Mouse (Mus musculus) T-helper 1 cell (primary cell): Measurements from ENCODE around the gene Gm17334.

Experiments used
- in situ Hi-C: fragments of 300-600 bp; cut with MboI, MseI; formaldehyde crosslinking; loops from one replicate; pipeline ENCODE4 v1.15.1; 2025; ENCODE audit warnings: high pct_unique_total_duplicates

Gm17334 gene

GRCm38 (mm10) chr11:53797386-53797920, 24.5 kb upstream of the Gm17334 start:
- in situ Hi-C loops = no loop called here

DNA sequence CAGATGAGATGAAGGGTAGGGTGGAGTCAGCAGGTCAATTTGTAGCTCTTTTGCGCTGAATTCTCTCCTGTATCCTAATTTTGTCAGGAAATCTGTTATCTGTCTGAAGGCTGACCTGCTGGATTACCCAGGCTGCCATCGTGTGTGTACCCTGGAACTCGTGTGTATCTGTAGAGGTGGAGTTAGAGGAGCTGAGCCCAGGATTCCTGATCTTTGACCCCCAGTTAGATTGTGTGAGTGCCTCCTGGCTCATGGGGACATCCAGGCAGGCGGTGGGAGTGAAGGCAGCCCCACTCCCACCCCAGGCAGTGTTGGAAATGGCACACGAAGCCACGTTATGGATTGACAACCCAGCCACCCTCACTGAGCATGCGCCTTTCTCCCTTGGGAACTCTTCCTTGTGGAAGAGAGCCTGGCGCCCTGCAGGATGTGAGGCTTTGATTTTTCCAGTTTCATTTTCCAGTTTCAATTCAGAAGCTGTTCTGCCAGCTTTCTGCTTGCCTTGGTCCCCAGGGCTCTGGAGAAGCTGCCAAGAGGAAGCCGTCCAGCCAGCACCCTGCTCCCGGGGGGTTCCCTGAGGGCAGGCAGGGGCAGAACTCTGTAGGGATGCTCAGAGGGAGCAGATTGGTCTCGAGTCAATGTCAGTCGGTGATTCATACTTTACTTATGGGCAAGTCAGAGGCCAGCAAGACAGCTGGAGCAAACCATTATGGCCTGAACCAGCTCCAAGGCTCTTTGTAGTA, 23.6 kb upstream of the Gm17334 start:
- in situ Hi-C loops = no loop called here

- in situ Hi-C loops = no loop called here
Observed at GRCm38 (mm10) chr11:53795813-53796212, 22.8 kb upstream of the Gm17334 start.

- in situ Hi-C loops = no loop called here
Observed at GRCm38 (mm10) chr11:53794671-53795557, 21.9 kb upstream of the Gm17334 start.

- in situ Hi-C loops = no loop called here
Observed at GRCm38 (mm10) chr11:53794015-53794414, 21.0 kb upstream of the Gm17334 start.

GRCm38 (mm10) chr11:53792986-53793385, 20.0 kb upstream of the Gm17334 start:
- in situ Hi-C loops = no loop called here

GRCm38 (mm10) chr11:53789277-53789676, 16.3 kb upstream of the Gm17334 start:
- in situ Hi-C loops = no loop called here

DNA sequence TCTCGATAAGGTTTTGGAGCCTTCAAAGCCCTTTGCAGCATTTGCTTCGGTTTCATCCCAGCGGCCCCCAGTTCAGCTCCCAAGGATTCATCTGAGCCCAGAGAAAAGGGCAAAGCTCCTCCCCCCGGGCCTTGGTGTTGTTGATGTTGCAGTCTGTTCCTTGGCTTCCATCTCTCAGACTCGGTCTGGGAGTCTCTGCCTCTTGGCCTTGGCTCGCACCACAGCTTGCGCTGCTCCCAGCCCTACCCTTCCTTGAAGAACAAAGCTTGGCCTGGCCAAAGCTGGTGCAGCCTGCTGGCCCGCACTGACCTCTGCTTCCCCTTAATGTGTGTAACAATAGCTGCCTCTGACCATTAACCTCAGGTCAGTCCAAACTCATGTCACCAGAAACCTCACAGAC, 15.2 kb upstream of the Gm17334 start:
- in situ Hi-C loops = no loop called here

GRCm38 (mm10) chr11:53786058-53787031, 13.4 kb upstream of the Gm17334 start:
- in situ Hi-C loops = no loop called here

GRCm38 (mm10) chr11:53785311-53785936, 12.4 kb upstream of the Gm17334 start:
- in situ Hi-C loops = no loop called here

DNA sequence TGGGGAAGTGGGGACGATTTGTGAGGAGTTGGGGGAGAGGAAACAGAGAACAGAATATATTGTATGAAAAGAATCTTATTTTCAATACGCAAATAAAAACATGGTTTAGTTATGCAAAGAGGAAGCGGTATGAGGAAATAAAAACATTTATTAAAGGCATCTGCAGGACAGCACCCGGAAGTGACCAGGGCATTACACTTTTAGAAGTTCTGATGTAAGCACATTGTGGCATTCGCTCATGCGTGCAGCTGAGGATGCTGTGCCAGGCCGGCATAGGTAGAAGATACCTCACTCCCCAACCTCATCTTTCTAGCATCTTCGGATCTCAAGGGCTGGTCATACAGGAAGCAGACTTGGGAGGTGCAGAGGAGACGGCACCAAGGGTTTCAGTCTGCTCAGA, 10.3 kb upstream of the Gm17334 start:
- in situ Hi-C loops = no loop called here

DNA sequence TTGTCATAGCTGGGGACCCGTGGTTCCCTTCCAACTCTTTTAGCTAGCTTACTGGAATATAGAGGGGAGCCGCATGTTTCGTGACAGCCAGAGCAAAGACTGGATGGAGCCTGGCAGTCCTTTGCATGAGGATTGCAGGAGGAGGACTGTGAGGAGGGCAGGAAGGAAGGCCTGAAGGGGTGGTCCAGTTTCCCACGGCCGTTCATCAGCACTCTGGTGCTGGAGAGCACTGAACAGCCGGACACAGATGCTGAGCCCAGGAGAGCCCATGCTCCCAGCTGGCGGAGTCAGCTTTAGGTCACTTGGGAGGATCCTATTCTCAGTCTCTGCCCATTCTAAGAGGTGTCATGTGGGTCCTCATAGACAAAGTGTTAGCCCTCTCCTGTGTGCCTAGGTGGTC, 9.0 kb upstream of the Gm17334 start:
- in situ Hi-C loops = no loop called here

DNA sequence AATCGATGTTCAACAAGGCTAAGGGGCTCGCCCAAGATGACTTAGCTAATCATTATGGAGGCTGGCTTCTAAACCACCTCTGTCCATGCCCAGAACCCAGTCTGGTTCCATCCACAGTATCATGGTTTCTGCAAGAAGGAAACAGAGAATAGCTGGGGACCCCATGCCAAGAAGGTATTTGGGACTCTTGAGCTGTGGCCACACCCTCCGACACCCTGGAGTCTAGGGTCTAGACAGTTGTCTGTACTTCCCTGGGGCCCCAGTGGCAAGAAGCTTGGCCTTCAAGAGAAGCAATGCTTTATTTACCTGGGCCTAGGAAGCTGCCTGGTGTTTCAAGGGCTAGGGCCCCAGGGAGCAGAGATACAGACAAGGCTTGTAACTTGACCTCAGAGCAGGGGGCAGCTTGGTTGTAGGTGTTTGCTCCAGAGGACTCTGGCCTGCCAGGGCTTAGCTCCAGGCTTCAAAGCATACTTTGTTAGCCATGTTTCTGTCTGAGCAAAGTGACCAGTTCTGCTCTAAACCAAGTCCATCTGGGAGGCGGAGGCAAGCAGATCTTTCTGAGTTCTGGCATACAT, 8.3 kb upstream of the Gm17334 start:
- in situ Hi-C loops = no loop called here

GRCm38 (mm10) chr11:53780262-53780661, 7.3 kb upstream of the Gm17334 start:
- in situ Hi-C loops = no loop called here

DNA sequence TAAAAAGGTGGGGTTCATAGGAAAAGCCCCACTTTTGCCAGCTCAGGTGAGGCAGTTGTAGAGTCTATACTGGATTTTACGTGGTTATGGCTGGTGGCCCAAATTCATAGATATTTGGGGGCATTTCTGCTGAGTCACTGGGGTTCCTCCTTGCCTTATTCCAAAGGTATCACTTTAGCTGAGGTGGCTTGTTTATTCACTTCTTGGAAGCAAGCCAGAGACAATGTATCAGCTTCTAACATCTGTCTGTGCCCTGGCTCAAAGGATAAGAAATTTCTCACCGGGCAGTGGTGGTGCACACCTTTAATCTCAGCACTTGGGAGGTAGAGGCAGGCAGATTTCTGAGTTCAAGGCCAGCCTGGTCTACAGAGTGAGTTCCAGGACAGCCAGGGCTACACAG, 6.8 kb upstream of the Gm17334 start:
- in situ Hi-C loops = no loop called here

DNA sequence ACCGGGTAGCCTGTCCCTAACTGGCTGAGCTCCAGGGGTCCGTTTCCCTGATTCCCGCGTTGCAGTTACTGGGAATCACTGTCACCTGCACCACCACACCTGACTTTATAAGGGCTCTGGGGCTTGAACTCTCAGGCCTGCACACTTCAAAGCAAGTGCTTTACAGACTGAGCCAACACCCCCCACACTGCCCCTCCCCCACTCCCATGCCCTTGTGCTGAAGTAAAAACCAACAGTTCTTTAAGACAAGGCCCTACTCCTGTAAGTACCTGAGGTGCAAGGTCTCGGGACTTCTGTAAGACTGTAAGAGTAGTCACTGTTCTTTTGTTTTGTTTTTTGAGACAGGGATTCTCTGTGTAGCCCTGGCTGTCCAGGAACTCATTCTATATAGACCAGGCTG, 5.5 kb upstream of the Gm17334 start:
- in situ Hi-C loops = no loop called here

DNA sequence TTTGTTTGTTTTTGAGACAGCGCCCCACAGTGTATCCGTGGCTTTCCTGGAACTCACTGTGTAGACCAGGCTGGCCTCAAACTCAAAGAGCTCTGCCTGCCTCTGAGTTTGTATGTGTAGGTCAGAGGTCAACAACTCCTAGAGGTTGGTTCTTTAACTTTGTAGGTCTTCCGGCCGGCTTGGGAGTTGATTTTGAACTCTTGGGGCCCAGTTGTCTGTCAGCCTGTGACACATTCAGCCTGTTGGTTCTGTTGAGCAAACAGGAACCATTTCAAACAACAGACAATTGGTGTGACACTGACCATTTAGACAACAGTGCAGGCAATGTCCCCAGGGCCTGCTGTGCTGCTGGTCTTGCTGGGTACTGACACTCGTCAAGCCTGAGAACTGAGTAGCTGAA, 4.7 kb upstream of the Gm17334 start:
- in situ Hi-C loops = no loop called here

DNA sequence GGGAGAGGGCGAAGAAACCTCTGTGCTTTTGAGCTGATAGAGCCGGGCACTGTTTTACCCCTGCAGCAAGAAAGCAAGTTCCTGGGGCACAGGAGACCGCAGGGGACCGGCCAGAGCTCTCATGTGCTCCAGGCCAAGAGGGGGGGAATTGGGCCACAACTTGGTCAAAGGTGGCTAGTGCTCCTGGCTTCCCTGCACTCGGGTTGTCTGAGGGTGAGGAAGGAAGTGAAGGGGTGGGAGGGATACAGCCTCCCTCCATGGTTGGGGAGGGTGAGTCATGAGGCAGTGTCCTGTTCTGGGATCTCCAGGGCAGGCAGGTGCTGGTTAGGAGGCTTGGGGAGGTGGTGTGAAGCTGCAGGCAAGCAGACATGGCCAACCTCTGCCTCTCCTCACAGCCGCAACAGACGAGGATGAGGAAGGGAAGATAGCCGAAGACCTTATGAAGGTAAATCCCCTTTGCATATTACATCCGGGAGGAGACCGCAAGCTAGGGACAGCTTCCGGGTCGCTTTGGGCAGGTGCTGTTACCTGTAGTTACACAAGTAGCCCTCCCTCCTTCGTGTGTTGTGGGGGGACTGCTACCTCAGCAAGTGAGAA, 1.8 kb upstream of the Gm17334 start:
- in situ Hi-C loops = no loop called here

GRCm38 (mm10) chr11:53773641-53774360, 814 bp upstream of the Gm17334 start:
- in situ Hi-C loops = no loop called here

DNA sequence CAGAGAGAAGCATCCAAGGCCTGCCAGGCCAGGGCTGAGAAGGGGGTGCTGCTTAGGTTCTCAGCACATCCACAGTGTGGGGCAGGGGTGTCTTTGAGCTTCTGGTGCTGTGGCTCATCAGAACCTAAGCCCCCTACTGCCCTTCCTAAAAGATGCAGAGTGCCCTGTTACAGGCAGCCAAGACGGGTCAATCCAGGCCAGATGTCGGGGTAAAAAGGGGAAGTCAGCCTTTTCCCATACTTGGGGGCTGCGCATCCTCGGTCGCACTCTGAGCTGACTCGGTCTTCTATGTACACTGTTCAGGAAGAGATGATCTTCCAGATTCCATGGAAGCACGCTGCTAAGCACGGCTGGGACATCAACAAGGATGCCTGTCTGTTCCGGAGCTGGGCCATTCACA, 451 bp downstream of the Gm17334 start:
- in situ Hi-C loops = no loop called here
